Mouse (Mus musculus) spleen, adult 2 months (tissue): ENCODE measurements at regions not wholly inside any gene's neighbourhood (a gene's known extent, or its start where the extent isn't known, plus 50 kb on each side); places are given as distances from the start of the nearest gene placed in this dataset.

Experiments used
- CTCF ChIP-seq: fragments of 200-500 bp; IDR thresholded peaks from 2 replicates; pipeline ENCODE4 v1.5.1; 2011; ENCODE audit warnings: mild to moderate bottlenecking, inconsistent platforms; ENCODE audit not compliant: insufficient read depth, insufficient read length, insufficient replicate concordance; ENCODE audit errors: extremely low read depth
- POLR2A ChIP-seq: fragments of 200-500 bp; IDR thresholded peaks from 2 replicates; pipeline ENCODE4 v1.6.1; 2011; ENCODE audit warnings: low read depth, low read length, inconsistent platforms

GRCm38 (mm10) chr9:41754434-41755002 is 369.6 kb downstream of the Sorl1 start:
- TF ChIP-seq POLR2A (no peak), CTCF (no peak)
